ENCODE assay signal across 24 mouse cellular contexts in the genomic region with DNA sequence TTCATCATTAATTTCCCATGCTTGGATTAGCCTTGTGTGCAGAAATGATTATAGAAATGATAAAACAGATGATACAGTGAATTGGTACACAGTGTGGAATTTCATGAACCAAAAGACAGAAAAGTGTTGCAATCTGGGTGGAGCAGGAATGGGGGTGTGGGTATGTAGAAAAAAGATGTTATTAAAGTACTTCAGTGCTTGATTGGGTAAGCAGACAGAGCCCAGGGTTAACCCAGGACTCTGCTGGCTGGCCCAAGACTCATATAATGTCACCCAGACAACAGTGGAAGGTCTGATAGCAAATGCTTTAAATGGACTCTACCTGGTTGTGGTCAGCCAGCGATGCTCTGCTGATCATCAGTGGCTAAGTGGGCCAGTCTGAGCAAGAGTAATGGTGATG.
DNase-seq lines count a peak whose midpoint lies in the region; ATAC-seq and TF ChIP-seq lines count a peak whose summit lies in the region.
"Had no signal": no experiment of that assay in that cellular context is flagged by ENCODE, and none has a peak within 500 bp of the region (broad histone marks: within the 10 kb centered on the region; RNA-seq: fewer than 3 reads in every experiment).

No protein-coding gene starts in this region.

- no peaks in the 10 kb centered on the region for H3K27me3 ChIP-seq in forebrain, embryonic 10.5 days (ENCODE audit: poor library complexity, severe bottlenecking)
- no peaks in the 10 kb centered on the region for H3K27me3 ChIP-seq in forebrain, postnatal 0 days (ENCODE audit: insufficient read depth, low read length)
- H3K27me3 ChIP-seq: CH12.LX; embryonic facial prominence, embryonic 12.5 days; forebrain, embryonic 12.5 days; Patski had no signal

- no peak overlapping the region for H3K27ac ChIP-seq in forebrain, embryonic 10.5 days
- no peak overlapping the region for H3K27ac ChIP-seq in forebrain, postnatal 0 days (ENCODE audit: low read depth, low read length)
- H3K27ac ChIP-seq: embryonic facial prominence, embryonic 10.5 days; embryonic facial prominence, embryonic 12.5 days; forebrain, embryonic 12.5 days had no signal

- H3K4me3 ChIP-seq in forebrain, embryonic 10.5 days: no peak overlapping the region
- no peak overlapping the region for H3K4me3 ChIP-seq in forebrain, postnatal 0 days (ENCODE audit: low read depth, low read length)
- H3K4me3 ChIP-seq: embryonic facial prominence, embryonic 10.5 days; embryonic facial prominence, embryonic 12.5 days; forebrain, embryonic 12.5 days had no signal

- peaks cover 4% of the 10 kb centered on the region for H3K4me1 ChIP-seq in forebrain, embryonic 10.5 days
- H3K4me1 ChIP-seq in forebrain, postnatal 0 days (ENCODE audit: insufficient read depth): no peaks in the 10 kb centered on the region
- H3K4me1 ChIP-seq: embryonic facial prominence, embryonic 10.5 days; embryonic facial prominence, embryonic 12.5 days had no signal

- H3K9ac ChIP-seq in forebrain, postnatal 0 days: no peak overlapping the region
- H3K9ac ChIP-seq: embryonic facial prominence, embryonic 12.5 days; forebrain, embryonic 12.5 days had no signal

- 94% methylated on average over 1 of the region's 1 CpGs for WGBS in forebrain, embryonic 10.5 days
- WGBS in forebrain, postnatal 0 days: 91% methylated on average over 1 of the region's 1 CpGs

- no peaks in the 10 kb centered on the region for H3K36me3 ChIP-seq in forebrain, embryonic 10.5 days (replicated peaks)
- H3K36me3 ChIP-seq in forebrain, postnatal 0 days (ENCODE audit: insufficient read depth): no peaks in the 10 kb centered on the region
- H3K36me3 ChIP-seq: embryonic facial prominence, embryonic 10.5 days; embryonic facial prominence, embryonic 12.5 days; forebrain, embryonic 12.5 days; G1E had no signal

- DNase-seq in forebrain, embryonic 10.5 days (ENCODE audit: extremely low spot score, low spot score): peak; percentile 10
- DNase-seq in forebrain, postnatal 0 days: no peak
- DNase-seq in heart, adult 11 months: no peak
- no peak for DNase-seq in adrenal gland, postnatal 10 days
- DNase-seq: adrenal gland, adult 8-10 months; adrenal gland, postnatal 25 days; B cell, adult 2 months; cerebellum, adult 11 months; cerebellum, adult 18-20 months; cerebellum, adult 8-10 months; cerebellum, adult 9-11 months; cerebellum, postnatal 25 days had no signal

- ATAC-seq in forebrain, postnatal 0 days: no peak
- peak; percentile 82 for ATAC-seq in granulocyte monocyte progenitor cell, adult 5-6 weeks (replicated peaks; ENCODE audit: poor library complexity, severe bottlenecking)
- peak; percentile 54 for ATAC-seq in megakaryocyte progenitor cell, adult 5-6 weeks (replicated peaks; ENCODE audit: poor library complexity)
- ATAC-seq: activated CD4-positive, CD25-positive, alpha-beta regulatory T cell, adult 4 months; CD4-positive, CD25-positive, alpha-beta regulatory T cell, adult 4 months; forebrain, embryonic 14.5 days; forebrain, embryonic 16.5 days; Patski had no signal

- no peaks in the 10 kb centered on the region for H3K9me3 ChIP-seq in forebrain, embryonic 10.5 days
- H3K9me3 ChIP-seq in forebrain, postnatal 0 days (ENCODE audit: low read length): no peaks in the 10 kb centered on the region
- H3K9me3 ChIP-seq: embryonic facial prominence, embryonic 10.5 days; embryonic facial prominence, embryonic 12.5 days; forebrain, embryonic 12.5 days; G1E had no signal

- H3K4me2 ChIP-seq in forebrain, postnatal 0 days (ENCODE audit: low read depth): no peak overlapping the region
- H3K4me2 ChIP-seq: embryonic facial prominence, embryonic 12.5 days; forebrain, embryonic 12.5 days had no signal

- TF ChIP-seq CTCF in forebrain, postnatal 0 days (IDR thresholded peaks at IDR 0.05; ENCODE audit: low read depth): no peak
